Mouse (Mus musculus): ENCODE data around the gene Tmem269. TPM values are rescaled to one million over a fixed set of nuclear protein-coding genes. Genes with fewer than 3 reads are reported as not detected.

Gene Tmem269
- polyA plus RNA-seq, 1 experiment, result not detected

- TF ChIP-seq CTCF (IDR thresholded peaks at IDR 0.05; ENCODE audit: control insufficient read depth, insufficient read depth, low read length), result no peak; the same call in 1 of the 2 replicates
- 0 out of 2 replicates have a peak, but pooled peaks have one; percentile 2 for TF ChIP-seq POLR2A (IDR thresholded peaks at IDR 0.05; ENCODE audit: borderline replicate concordance, control insufficient read depth, low read depth, low read length)
- H3K4me3 ChIP-seq (replicated peaks; ENCODE audit: control insufficient read depth, low read depth, low read length), result peak overlapping the region; percentile 96
- H3K4me1 ChIP-seq (ENCODE audit: control insufficient read depth, insufficient read depth, low read length), result peaks cover 6% of the 10 kb centered on the region
- WGBS, result 22% methylated on average over 17 of the region's 18 CpGs
- H3K27ac ChIP-seq (ENCODE audit: control insufficient read depth, insufficient read depth, low read depth, low read length, poor library complexity), result peak overlapping the region; percentile 35
Observed at GRCm38 (mm10) chr4:119195582-119196320, 22.3 kb downstream of the Tmem269 start.

GRCm38 (mm10) chr4:119194909-119195581 lies 23.0 kb downstream of the Tmem269 start, which contains the start of gene Svbp:
Svbp (plus strand) TSS chr4:119195306.
- TF ChIP-seq CTCF (IDR thresholded peaks at IDR 0.05; ENCODE audit: control insufficient read depth, insufficient read depth, low read length), result no peak
- peak; percentile 49; the same call in 1 of the 2 replicates for TF ChIP-seq POLR2A (IDR thresholded peaks at IDR 0.05; ENCODE audit: borderline replicate concordance, control insufficient read depth, low read depth, low read length)
- peak within 1 kb of the TSS; percentile 35 for H3K27ac ChIP-seq (ENCODE audit: control insufficient read depth, insufficient read depth, low read depth, low read length, poor library complexity)
- H3K4me1 ChIP-seq (ENCODE audit: control insufficient read depth, insufficient read depth, low read length), result peaks cover 6% of the 10 kb centered on the region
- peak within 1 kb of the TSS; percentile 96 for H3K4me3 ChIP-seq (replicated peaks; ENCODE audit: control insufficient read depth, low read depth, low read length)
- WGBS, result under 1% methylated on average over 47 of the region's 47 CpGs

DNA sequence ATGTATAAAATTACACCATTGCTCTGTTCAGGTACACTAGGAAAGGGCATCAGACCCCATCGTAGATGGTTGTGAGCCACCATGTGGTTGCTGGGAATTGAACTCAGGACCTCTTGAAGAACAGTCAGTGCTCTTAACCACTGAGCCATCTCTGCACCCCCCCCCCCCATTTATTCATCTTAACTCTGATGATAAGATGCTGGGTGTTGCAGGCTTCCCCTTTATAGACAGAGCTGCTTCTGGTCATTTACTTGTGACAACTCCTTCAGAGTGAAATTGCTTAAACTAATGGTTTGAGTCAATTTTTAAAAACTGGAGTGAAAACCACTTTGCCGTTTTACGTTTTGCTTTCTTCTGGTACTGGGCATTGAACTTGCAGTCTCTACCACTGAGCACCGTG lies 25.3 kb downstream of the Tmem269 start:
- H3K4me1 ChIP-seq (ENCODE audit: control insufficient read depth, insufficient read depth, low read length), result peaks cover 3% of the 10 kb centered on the region
- H3K4me3 ChIP-seq (replicated peaks; ENCODE audit: control insufficient read depth, low read depth, low read length), result no peak overlapping the region
- no peak overlapping the region for H3K27ac ChIP-seq (ENCODE audit: control insufficient read depth, insufficient read depth, low read depth, low read length, poor library complexity)
- WGBS, result 90% methylated on average over 4 of the region's 4 CpGs
- TF ChIP-seq POLR2A (IDR thresholded peaks at IDR 0.05; ENCODE audit: borderline replicate concordance, control insufficient read depth, low read depth, low read length), result no peak
- no peak for TF ChIP-seq CTCF (IDR thresholded peaks at IDR 0.05; ENCODE audit: control insufficient read depth, insufficient read depth, low read length)

GRCm38 (mm10) chr4:119191273-119191672 lies 26.7 kb downstream of the Tmem269 start:
- TF ChIP-seq CTCF (IDR thresholded peaks at IDR 0.05; ENCODE audit: control insufficient read depth, insufficient read depth, low read length) (no peak), POLR2A (IDR thresholded peaks at IDR 0.05; ENCODE audit: borderline replicate concordance, control insufficient read depth, low read depth, low read length) (no peak)
- Histone ChIP-seq H3K27ac (ENCODE audit: control insufficient read depth, insufficient read depth, low read depth, low read length, poor library complexity) (peak overlapping the region; percentile 88; the same call in 1 of the 2 replicates), H3K4me1 (ENCODE audit: control insufficient read depth, insufficient read depth, low read length) (peaks cover 3% of the 10 kb centered on the region), H3K4me3 (replicated peaks; ENCODE audit: control insufficient read depth, low read depth, low read length) (no peak overlapping the region)
- 59% methylated on average over 3 of the region's 3 CpGs for WGBS

DNA sequence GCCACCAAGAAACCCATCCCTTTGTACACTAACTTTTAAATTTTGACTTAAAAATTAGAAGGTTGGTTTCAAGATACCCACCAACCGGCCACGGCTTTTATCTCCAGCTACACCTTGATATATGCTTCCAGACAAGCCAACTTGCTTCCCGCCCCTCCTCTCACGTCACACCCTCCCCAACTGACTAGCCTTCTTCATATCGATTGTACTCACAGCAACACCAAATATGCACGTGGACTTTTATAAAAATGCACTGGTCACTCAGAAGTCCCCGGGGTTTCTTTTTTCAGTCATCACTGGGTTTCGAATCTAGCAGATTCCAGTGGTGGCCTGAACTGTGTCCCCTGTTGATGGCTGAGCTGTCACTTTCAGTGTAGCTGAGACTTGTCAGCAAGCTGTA lies 27.4 kb downstream of the Tmem269 start:
- 56% methylated on average over 8 of the region's 8 CpGs for WGBS
- H3K27ac ChIP-seq (ENCODE audit: control insufficient read depth, insufficient read depth, low read depth, low read length, poor library complexity), result peak overlapping the region; percentile 93
- peak overlapping the region; percentile 44 for H3K4me3 ChIP-seq (replicated peaks; ENCODE audit: control insufficient read depth, low read depth, low read length)
- TF ChIP-seq CTCF (IDR thresholded peaks at IDR 0.05; ENCODE audit: control insufficient read depth, insufficient read depth, low read length), result no peak
- no peak for TF ChIP-seq POLR2A (IDR thresholded peaks at IDR 0.05; ENCODE audit: borderline replicate concordance, control insufficient read depth, low read depth, low read length)
- peaks cover 3% of the 10 kb centered on the region for H3K4me1 ChIP-seq (ENCODE audit: control insufficient read depth, insufficient read depth, low read length)

- TF ChIP-seq POLR2A (IDR thresholded peaks at IDR 0.05; ENCODE audit: borderline replicate concordance, control insufficient read depth, low read depth, low read length) (peak; percentile 47; the same call in 1 of the 2 replicates), CTCF (IDR thresholded peaks at IDR 0.05; ENCODE audit: control insufficient read depth, insufficient read depth, low read length) (no peak)
- peaks cover 3% of the 10 kb centered on the region for H3K4me1 ChIP-seq (ENCODE audit: control insufficient read depth, insufficient read depth, low read length)
- H3K27ac ChIP-seq (ENCODE audit: control insufficient read depth, insufficient read depth, low read depth, low read length, poor library complexity), result peak within 1 kb of the TSS; percentile 93
- peak within 1 kb of the TSS; percentile 88 for H3K4me3 ChIP-seq (replicated peaks; ENCODE audit: control insufficient read depth, low read depth, low read length)
- 60% methylated on average over 6 of the region's 6 CpGs for WGBS
Observed at GRCm38 (mm10) chr4:119189864-119190263, 28.2 kb downstream of the Tmem269 start, which contains the start of gene Ermap. Ermap (minus strand) TSS chr4:119190011.

DNA sequence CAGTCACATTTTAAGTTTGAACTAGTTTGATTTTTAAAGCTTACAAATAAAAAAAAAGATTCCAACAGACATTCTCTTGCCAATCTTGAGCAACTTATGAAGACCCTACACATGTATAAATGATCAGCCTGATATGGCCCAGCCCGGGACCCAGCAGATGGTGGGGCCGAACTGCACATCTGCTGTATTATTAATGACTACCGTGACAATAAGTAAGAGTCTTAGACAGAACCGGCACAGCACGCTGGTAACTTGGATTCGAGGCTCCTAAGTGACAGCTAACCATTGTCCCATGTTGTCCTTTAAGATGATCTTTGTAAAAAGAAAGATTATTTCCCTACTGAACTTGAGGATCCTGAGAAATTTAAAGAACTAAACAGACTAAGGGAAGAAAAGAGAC lies 28.6 kb downstream of the Tmem269 start:
- TF ChIP-seq POLR2A (IDR thresholded peaks at IDR 0.05; ENCODE audit: borderline replicate concordance, control insufficient read depth, low read depth, low read length) (no peak), CTCF (IDR thresholded peaks at IDR 0.05; ENCODE audit: control insufficient read depth, insufficient read depth, low read length) (no peak)
- peak overlapping the region; percentile 93 for H3K27ac ChIP-seq (ENCODE audit: control insufficient read depth, insufficient read depth, low read depth, low read length, poor library complexity)
- peak overlapping the region; percentile 88 for H3K4me3 ChIP-seq (replicated peaks; ENCODE audit: control insufficient read depth, low read depth, low read length)
- WGBS, result 66% methylated on average over 6 of the region's 6 CpGs
- peaks cover 3% of the 10 kb centered on the region for H3K4me1 ChIP-seq (ENCODE audit: control insufficient read depth, insufficient read depth, low read length)

Measured in bone marrow, adult 2 months (tissue).